Mouse (Mus musculus) hindbrain, postnatal 0 days (tissue): ENCODE measurements at regions not wholly inside any gene's neighbourhood (a gene's known extent, or its start where the extent isn't known, plus 50 kb on each side); places are given as distances from the start of the nearest gene placed in this dataset.
"Not testable (repeated sequence)": the region's sequence is repeated elsewhere in the genome, so short reads cannot be mapped to it uniquely, and the experiment has no call there.

ENCODE experiments used
- ATAC-seq: fragments of 200-750 bp; cut with Nextera tagmentation; 2 replicates; pipeline ENCODE4 v1.8.0; 2017; ENCODE audit warnings: mild to moderate bottlenecking, moderate TSS enrichment, moderate library complexity
- DNase-seq: peaks from one replicate; pipeline ENCODE4 v3.0.0-alpha.2; 2015; ENCODE audit warnings: low spot score
- H3K27ac ChIP-seq: fragments of 300-500 bp; sonication (generic); 2 replicates; pipeline ENCODE4 v1.5.1; 2014; ENCODE audit warnings: mild to moderate bottlenecking
- H3K27me3 ChIP-seq: fragments of 300-500 bp; sonication (generic); 2 replicates; pipeline ENCODE4 v1.6.1; 2014; ENCODE audit warnings: low read length, mixed read lengths; ENCODE audit not compliant: insufficient read depth
- H3K36me3 ChIP-seq: fragments of 300-500 bp; sonication (generic); 2 replicates; pipeline ENCODE4 v1.6.1; 2014; ENCODE audit warnings: low read length, mixed read lengths; ENCODE audit not compliant: insufficient read depth
- H3K4me1 ChIP-seq: fragments of 300-500 bp; sonication (generic); 2 replicates; pipeline ENCODE4 v1.6.1; 2014; ENCODE audit warnings: antibody characterized with exemption, low read length, mixed read lengths; ENCODE audit not compliant: insufficient read depth
- H3K4me2 ChIP-seq: fragments of 300-500 bp; sonication (generic); 2 replicates; pipeline ENCODE4 v1.6.1; 2014; ENCODE audit warnings: low read depth, mild to moderate bottlenecking, low read length, moderate library complexity, mixed read lengths
- H3K4me3 ChIP-seq: fragments of 300-500 bp; sonication (generic); 2 replicates; pipeline ENCODE4 v1.5.1; 2014; ENCODE audit warnings: low read length
- H3K9ac ChIP-seq: fragments of 300-500 bp; sonication (generic); replicated peaks from 2 replicates; pipeline ENCODE4 v1.6.1; 2014; ENCODE audit warnings: mild to moderate bottlenecking, low read length, moderate library complexity, mixed read lengths
- H3K9me3 ChIP-seq: fragments of 300-500 bp; sonication (generic); 2 replicates; pipeline ENCODE4 v1.6.1; 2016; ENCODE audit warnings: low read length, mixed read lengths
- CTCF ChIP-seq: IDR thresholded peaks from 2 replicates; pipeline ENCODE4 v1.5.1; 2016; ENCODE audit warnings: antibody characterized with exemption, control low read depth, low read depth
- WGBS: fragments of 180-500 bp; shearing (Covaris S2); extraction: QIAGEN DNeasy Blood & Tissue Kit; methylation state at CpG from one replicate; pipeline ENCODE4 v1.1.7; 2014; 5-methylcytosine and 5-hydroxymethylcytosine counted together

GRCm38 (mm10) chr16:82899611-82900010 is 71.4 kb downstream of the Gm21833 start:
- H3K4me1 ChIP-seq, result no peaks in the 10 kb centered on the region
- H3K36me3 ChIP-seq, result no peaks in the 10 kb centered on the region
- ATAC-seq, result no peak
- TF ChIP-seq CTCF, result no peak
- H3K9me3 ChIP-seq, result 0 out of 2 replicates have a peak, but pooled peaks cover 2% of the 10 kb centered on the region
- H3K4me3 ChIP-seq, result no peak overlapping the region
- no peaks in the 10 kb centered on the region for H3K27me3 ChIP-seq
- H3K9ac ChIP-seq, result no peak overlapping the region
- H3K27ac ChIP-seq, result no peak overlapping the region
- no peak overlapping the region for H3K4me2 ChIP-seq
- WGBS, result 65% methylated on average over 6 of the region's 6 CpGs
- DNase-seq, result no peak

GRCm38 (mm10) chr16:82920533-82920932 is 92.4 kb downstream of the Gm21833 start:
- WGBS, result 84% methylated on average over 9 of the region's 9 CpGs
- no peak for DNase-seq

GRCm38 (mm10) chr16:82958951-82959350 is 130.8 kb downstream of the Gm21833 start:
- H3K9me3 ChIP-seq, H3K27ac ChIP-seq, H3K9ac ChIP-seq, H3K4me2 ChIP-seq, H3K4me1 ChIP-seq, H3K36me3 ChIP-seq, H3K4me3 ChIP-seq, H3K27me3 ChIP-seq, ATAC-seq: not testable (repeated sequence)
- DNase-seq, result peak; percentile 50
- 79% methylated on average over 3 of the region's 3 CpGs for WGBS

More at GRCm38 (mm10) chr16:82920533-82920932, 92.4 kb downstream of the Gm21833 start:
- no peaks in the 10 kb centered on the region for H3K36me3 ChIP-seq
- TF ChIP-seq CTCF, result no peak
- no peak overlapping the region for H3K4me2 ChIP-seq
- H3K27me3 ChIP-seq, result no peaks in the 10 kb centered on the region
- no peak overlapping the region for H3K4me3 ChIP-seq
- no peaks in the 10 kb centered on the region for H3K4me1 ChIP-seq
- no peak overlapping the region for H3K9ac ChIP-seq
- H3K27ac ChIP-seq, result no peak overlapping the region
- H3K9me3 ChIP-seq, result no peaks in the 10 kb centered on the region
- no peak for ATAC-seq

GRCm38 (mm10) chr16:82991705-82992104 is 163.5 kb downstream of the Gm21833 start:
- Histone ChIP-seq H3K9me3 (no peaks in the 10 kb centered on the region), H3K36me3 (no peaks in the 10 kb centered on the region), H3K4me3 (no peak overlapping the region), H3K27ac (no peak overlapping the region), H3K27me3 (no peaks in the 10 kb centered on the region), H3K4me1 (no peaks in the 10 kb centered on the region), H3K9ac (no peak overlapping the region), H3K4me2 (no peak overlapping the region)
- ATAC-seq (no peak), DNase-seq (no peak)
- WGBS, result 90% methylated on average over 2 of the region's 2 CpGs
- no peak for TF ChIP-seq CTCF

GRCm38 (mm10) chr16:82997861-82998260 is 169.7 kb downstream of the Gm21833 start:
- Histone ChIP-seq H3K4me3 (no peak overlapping the region), H3K9ac (no peak overlapping the region), H3K36me3 (no peaks in the 10 kb centered on the region), H3K4me2 (no peak overlapping the region), H3K27ac (no peak overlapping the region), H3K9me3 (no peaks in the 10 kb centered on the region), H3K4me1 (no peaks in the 10 kb centered on the region), H3K27me3 (no peaks in the 10 kb centered on the region)
- ATAC-seq (no peak), DNase-seq (peak; percentile 43)
- no peak for TF ChIP-seq CTCF
- 42% methylated on average over 4 of the region's 4 CpGs for WGBS

- Histone ChIP-seq H3K27ac (no peak overlapping the region), H3K9me3 (no peaks in the 10 kb centered on the region), H3K36me3 (no peaks in the 10 kb centered on the region), H3K4me2 (no peak overlapping the region), H3K4me3 (no peak overlapping the region), H3K4me1 (no peaks in the 10 kb centered on the region), H3K9ac (no peak overlapping the region), H3K27me3 (no peaks in the 10 kb centered on the region)
- no peak for ATAC-seq
- no peak for TF ChIP-seq CTCF
- DNase-seq, result no peak
- WGBS, result 71% methylated on average over 1 of the region's 1 CpGs
Measured at GRCm38 (mm10) chr16:83021311-83021710, 193.1 kb downstream of the Gm21833 start.

- H3K4me3 ChIP-seq, result no peak overlapping the region
- H3K4me1 ChIP-seq, result no peaks in the 10 kb centered on the region
- no peaks in the 10 kb centered on the region for H3K36me3 ChIP-seq
- no peak overlapping the region for H3K9ac ChIP-seq
- no peaks in the 10 kb centered on the region for H3K9me3 ChIP-seq
- H3K27me3 ChIP-seq, result no peaks in the 10 kb centered on the region
- H3K27ac ChIP-seq, result no peak overlapping the region
- no peak for DNase-seq
- no peak overlapping the region for H3K4me2 ChIP-seq
- TF ChIP-seq CTCF, result no peak
- ATAC-seq, result no peak
Measured at GRCm38 (mm10) chr16:83063423-83063822, 235.2 kb downstream of the Gm21833 start.

GRCm38 (mm10) chr16:83071488-83071887 is 243.3 kb downstream of the Gm21833 start:
- no peak overlapping the region for H3K27ac ChIP-seq
- no peaks in the 10 kb centered on the region for H3K4me1 ChIP-seq
- H3K9ac ChIP-seq, result no peak overlapping the region
- 71% methylated on average over 2 of the region's 2 CpGs for WGBS
- TF ChIP-seq CTCF, result no peak
- DNase-seq, result no peak
- H3K4me2 ChIP-seq, result no peak overlapping the region
- H3K9me3 ChIP-seq, result no peaks in the 10 kb centered on the region
- H3K4me3 ChIP-seq, result no peak overlapping the region
- no peaks in the 10 kb centered on the region for H3K27me3 ChIP-seq
- H3K36me3 ChIP-seq, result no peaks in the 10 kb centered on the region
- ATAC-seq, result no peak
